Mouse (Mus musculus): ENCODE data around the gene Rps9. TPM values are rescaled to one million over a fixed set of nuclear protein-coding genes. Genes with fewer than 3 reads are reported as not detected.
"Not testable (repeated sequence)": the region's sequence is repeated elsewhere in the genome, so short reads cannot be mapped to it uniquely, and the experiment has no call there.

Gene Rps9
- total and polyA plus RNA-seq, 3 experiments, result 2,959 to 5,555 (median 4,060) TPM

DNA sequence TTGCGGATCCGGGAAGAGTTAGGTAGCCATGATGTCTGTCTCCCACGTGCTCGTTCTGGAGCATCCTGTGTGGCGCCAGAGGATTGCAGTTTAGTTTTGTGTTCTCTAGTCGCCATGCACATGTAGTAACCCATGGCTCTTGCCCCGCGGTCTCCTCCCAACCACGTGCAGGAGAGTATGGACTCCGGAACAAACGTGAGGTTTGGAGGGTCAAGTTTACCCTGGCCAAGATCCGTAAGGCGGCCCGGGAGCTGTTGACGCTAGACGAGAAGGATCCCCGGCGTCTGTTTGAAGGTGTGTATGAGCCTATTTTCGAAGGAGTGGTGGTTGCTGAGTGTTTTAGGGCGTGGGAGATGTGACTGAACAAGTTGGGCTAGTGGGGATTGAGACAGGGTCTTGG is 682 bp downstream of the Rps9 start (continued):
- TF ChIP-seq NRF1 (IDR thresholded peaks at IDR 0.05; ENCODE audit: low read depth, low read length) (no peak), MAZ (IDR thresholded peaks at IDR 0.05; ENCODE audit: low read depth, low read length) (no peak), NELFE (IDR thresholded peaks at IDR 0.05; ENCODE audit: low read depth, low read length) (no peak), ZMIZ1 (IDR thresholded peaks at IDR 0.05; ENCODE audit: low read depth, low read length) (no peak; the same call in 1 of the 2 replicates), TCF12 (IDR thresholded peaks at IDR 0.05; ENCODE audit: low read depth, low read length) (no peak), SMC3 (IDR thresholded peaks at IDR 0.05; ENCODE audit: low read depth, low read length) (0 out of 2 replicates have a peak, but pooled peaks have one; percentile 2), CTCF (conservative IDR thresholded peaks at IDR 0.05 in 1 of 2, IDR thresholded peaks at IDR 0.05 in 1 of 2; ENCODE audit: low read depth in 2 of 2, low read length in 2 of 2) (no peak), GABPA (IDR thresholded peaks at IDR 0.05; ENCODE audit: insufficient replicate concordance, low read depth, low read length) (no peak), JUND (conservative IDR thresholded peaks at IDR 0.05; ENCODE audit: low read depth, low read length) (no peak), SIN3A (IDR thresholded peaks at IDR 0.05; ENCODE audit: low read length) (no peak)

DNA sequence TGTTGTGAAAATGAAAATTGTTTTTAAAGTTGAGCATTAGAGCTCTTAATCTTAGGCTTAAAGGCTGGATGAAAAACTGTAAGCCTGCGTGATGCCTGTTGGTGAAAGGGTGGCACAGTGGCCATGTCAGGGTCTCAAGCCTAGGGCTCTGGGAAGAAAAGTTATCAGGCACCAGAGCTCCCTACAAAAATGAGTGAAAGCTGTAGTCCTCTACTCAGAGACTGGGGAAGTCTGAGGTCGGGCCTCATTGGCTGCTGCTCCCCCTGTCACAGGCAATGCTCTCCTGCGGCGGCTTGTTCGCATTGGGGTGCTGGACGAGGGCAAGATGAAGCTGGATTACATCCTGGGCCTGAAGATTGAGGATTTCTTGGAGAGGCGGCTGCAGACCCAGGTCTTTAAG is 1.7 kb downstream of the Rps9 start:
- H3K9me3 ChIP-seq (replicated peaks; ENCODE audit: low read length); dilution Hi-C loops (cut with MboI; ENCODE audit: extremely low pct_ligation_motif_present, extremely low pct_unique_long_range_greater_than_20kb, low sequenced_read_pairs); H3K27me3 ChIP-seq (replicated peaks); in situ Hi-C loops (cut with MboI; ENCODE audit: low pct_ligation_motif_present, low pct_unique_long_range_greater_than_20kb, low sequenced_read_pairs): not testable (repeated sequence)
- Histone ChIP-seq H3K4me2 (ENCODE audit: insufficient read depth, low read depth, poor library complexity, severe bottlenecking) (peak overlapping the region; percentile 69), H3K36me3 (replicated peaks in 1 of 2; ENCODE audit: control insufficient read depth in 1 of 2, insufficient read depth in 1 of 2, low read length in 1 of 2) (peaks cover 40 to 42% of the 10 kb centered on the region in 2 experiments), H3K27ac (ENCODE audit: insufficient read depth, low read depth) (peak overlapping the region; percentile 28; the same call in 1 of the 2 replicates), H3K9ac (ENCODE audit: insufficient read depth, low read depth) (peak overlapping the region; percentile 89), H3K79me2 (replicated peaks; ENCODE audit: control insufficient read depth, extremely low read depth, insufficient read depth, poor library complexity, severe bottlenecking) (peaks cover 30% of the 10 kb centered on the region), H3K4me3 (replicated peaks in 1 of 3; ENCODE audit: low read depth in 2 of 3, low read length in 2 of 3, poor library complexity in 1 of 3) (peak overlapping the region; percentile 68 to 98 (median 86)), H3K4me1 (ENCODE audit: control insufficient read depth in 1 of 2, insufficient read depth in 2 of 2) (peaks cover 2 to 31% of the 10 kb centered on the region in 2 experiments; a peak in 3 of 4 replicates)
- TF ChIP-seq CHD2 (IDR thresholded peaks at IDR 0.05; ENCODE audit: low read length) (0 out of 2 replicates have a peak, but pooled peaks have one; percentile 7), POLR2A (IDR thresholded peaks at IDR 0.05; ENCODE audit: low read depth, low read length) (peak; percentile 46; the same call in 1 of the 2 replicates)
- peak; percentile 39 for DNase-seq (ENCODE audit: extremely low read depth)

DNA sequence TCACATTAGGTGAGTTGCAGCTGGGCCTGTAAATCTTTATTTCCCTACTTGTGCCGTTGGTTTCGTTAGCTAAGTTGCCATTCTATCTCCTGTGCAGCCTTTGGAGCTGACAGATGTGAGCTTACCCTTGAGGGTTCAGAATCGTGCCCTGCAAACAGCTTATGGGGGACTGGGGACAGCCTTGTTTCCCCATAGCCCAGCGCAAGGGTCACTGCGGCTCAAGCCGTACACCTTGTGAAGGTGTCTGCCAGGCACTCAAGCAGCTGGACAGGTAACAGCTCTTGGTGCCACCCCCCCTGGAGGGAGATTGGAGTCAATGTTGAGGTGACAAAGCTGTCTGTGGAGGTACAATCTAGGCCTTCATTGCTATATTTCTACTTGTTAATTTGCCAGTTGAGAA is 2.1 kb downstream of the Rps9 start:
- TF ChIP-seq USF2 (conservative IDR thresholded peaks at IDR 0.05; ENCODE audit: low read depth, low read length), result no peak
- peak; percentile 21; the same call in 1 of the 2 replicates for TF ChIP-seq POLR2AphosphoS2 (IDR thresholded peaks at IDR 0.05; ENCODE audit: low read depth, low read length)
- no peak for TF ChIP-seq MAZ (IDR thresholded peaks at IDR 0.05; ENCODE audit: low read depth, low read length)
- Histone ChIP-seq H3K79me2 (replicated peaks; ENCODE audit: control insufficient read depth, extremely low read depth, insufficient read depth, poor library complexity, severe bottlenecking) (peaks cover 30% of the 10 kb centered on the region), H3K4me1 (ENCODE audit: control insufficient read depth in 1 of 2, insufficient read depth in 2 of 2) (peaks cover 2 to 34% of the 10 kb centered on the region in 2 experiments; a peak in 3 of 4 replicates), H3K4me3 (replicated peaks in 1 of 3; ENCODE audit: low read depth in 2 of 3, low read length in 2 of 3, poor library complexity in 1 of 3) (peak overlapping the region; percentile 39 to 98 (median 86)), H3K27ac (ENCODE audit: insufficient read depth, low read depth) (peak overlapping the region; percentile 14), H3K4me2 (ENCODE audit: insufficient read depth, low read depth, poor library complexity, severe bottlenecking) (peak overlapping the region; percentile 69), H3K9ac (ENCODE audit: insufficient read depth, low read depth) (peak overlapping the region; percentile 89), H3K36me3 (replicated peaks in 1 of 2; ENCODE audit: control insufficient read depth in 1 of 2, insufficient read depth in 1 of 2, low read length in 1 of 2) (peaks cover 38 to 43% of the 10 kb centered on the region in 2 experiments), H3K9me3 (replicated peaks; ENCODE audit: low read length) (no peaks in the 10 kb centered on the region), H3K27me3 (replicated peaks) (no peaks in the 10 kb centered on the region)
- in situ Hi-C loops (cut with MboI; ENCODE audit: low pct_ligation_motif_present, low pct_unique_long_range_greater_than_20kb, low sequenced_read_pairs), result no loop called here
- dilution Hi-C loops (cut with MboI; ENCODE audit: extremely low pct_ligation_motif_present, extremely low pct_unique_long_range_greater_than_20kb, low sequenced_read_pairs), result no loop called here
- peak; percentile 16 for DNase-seq (ENCODE audit: extremely low read depth)

All from CH12.LX (cell line).